Mouse (Mus musculus): Measurements from ENCODE around the gene Tmem63a.

DNA sequence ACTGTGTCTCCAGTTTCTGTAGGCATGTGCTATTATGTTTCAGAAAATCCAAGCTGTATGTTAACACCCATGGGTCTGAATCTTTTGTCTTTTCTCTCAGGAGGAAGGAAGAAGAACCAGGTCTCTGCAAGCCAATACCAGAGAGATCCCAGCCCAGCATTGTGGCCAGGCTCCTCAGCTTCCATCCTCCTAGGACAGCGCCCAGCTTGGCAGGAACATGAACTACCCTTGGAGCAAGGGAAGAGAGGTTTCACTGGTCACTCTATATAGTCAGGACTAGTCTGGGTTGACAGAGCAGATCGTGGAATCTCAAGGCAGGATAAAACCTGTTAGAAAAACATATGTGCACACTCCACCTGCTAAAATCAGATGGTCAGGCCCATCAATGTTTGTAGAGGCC, 61.6 kb downstream of the Tmem63a start:
- TF ChIP-seq POLR2A (IDR thresholded peaks at IDR 0.05; ENCODE audit: extremely low read depth, insufficient read depth, low read length) = no peak
- no peak for TF ChIP-seq CTCF (IDR thresholded peaks at IDR 0.05; ENCODE audit: low read depth, low read length)
